Mouse (Mus musculus): Measurements from ENCODE around the gene AC134908.4. TPM values are rescaled to one million over a fixed set of nuclear protein-coding genes. Genes with fewer than 3 reads are reported as not detected.

Gene AC134908.4
- total RNA-seq (2021), result under 1 TPM in 1 of 2 experiments, not detected in 1; 0.81 TPM

GRCm38 (mm10) chr17:25795609-25796092, at the start of gene AC134908.4:
AC134908.4 (minus strand) TSS chr17:25795659.
- peak; percentile 59 to 70 for DNase-seq

GRCm38 (mm10) chr17:25844396-25844901, 49.0 kb upstream of the AC134908.4 start, which contains the start of gene Rhot2:
Rhot2 (minus strand) TSS chr17:25844851.
- peak; percentile 92 to 95 for DNase-seq

GRCm38 (mm10) chr17:25843636-25844395, 48.4 kb upstream of the AC134908.4 start:
- DNase-seq, result no peak

GRCm38 (mm10) chr17:25843122-25843521, 47.7 kb upstream of the AC134908.4 start:
- no peak for DNase-seq

GRCm38 (mm10) chr17:25842509-25842908, 47.0 kb upstream of the AC134908.4 start:
- no peak for DNase-seq

GRCm38 (mm10) chr17:25841117-25841880, 45.8 kb upstream of the AC134908.4 start, which contains the start of gene Gm20683:
Gm20683 (minus strand) TSS chr17:25841763.
- no peak for DNase-seq

GRCm38 (mm10) chr17:25840519-25840918, 45.1 kb upstream of the AC134908.4 start:
- no peak for DNase-seq

GRCm38 (mm10) chr17:25839455-25840235, 44.2 kb upstream of the AC134908.4 start:
- DNase-seq, result no peak

GRCm38 (mm10) chr17:25838904-25839303, 43.4 kb upstream of the AC134908.4 start:
- DNase-seq, result no peak

- no peak for DNase-seq
Measured at GRCm38 (mm10) chr17:25837533-25837932, 42.1 kb upstream of the AC134908.4 start.

GRCm38 (mm10) chr17:25837076-25837410, 41.6 kb upstream of the AC134908.4 start, which contains the start of gene Rhbdl1:
Rhbdl1 (minus strand) TSS chr17:25837295.
- DNase-seq, result peak; percentile 84

- no peak for DNase-seq
Measured at GRCm38 (mm10) chr17:25836397-25837075, 41.1 kb upstream of the AC134908.4 start.

- no peak for DNase-seq
Measured at GRCm38 (mm10) chr17:25835816-25836215, 40.4 kb upstream of the AC134908.4 start.

GRCm38 (mm10) chr17:25835301-25835700, 39.8 kb upstream of the AC134908.4 start:
- DNase-seq, result no peak

GRCm38 (mm10) chr17:25834595-25835222, 39.2 kb upstream of the AC134908.4 start:
- DNase-seq, result no peak

GRCm38 (mm10) chr17:25833961-25834594, 38.6 kb upstream of the AC134908.4 start:
- no peak for DNase-seq

- peak in 1 of 2 experiments; percentile 89 for DNase-seq
Measured at GRCm38 (mm10) chr17:25833291-25833663, 37.8 kb upstream of the AC134908.4 start, which contains the start of gene Stub1. Stub1 (minus strand) TSS chr17:25833404.

- DNase-seq, result peak; percentile 98
Measured at GRCm38 (mm10) chr17:25832436-25833290, 37.2 kb upstream of the AC134908.4 start.

Data from layer of hippocampus, postnatal 36 days (tissue).